Mouse (Mus musculus) C2C12 (cell line): ENCODE data around the gene Smoc1. TPM values are rescaled to one million over a fixed set of nuclear protein-coding genes. Genes with fewer than 3 reads are reported as not detected.

ENCODE experiments used
- H3K27me3 ChIP-seq: one replicate; pipeline ENCODE4 v1.6.1; 2011; ENCODE audit not compliant: control insufficient read depth, insufficient read depth, insufficient read length
- H3K36me3 ChIP-seq: one replicate; pipeline ENCODE4 v1.6.1; 2011; ENCODE audit not compliant: control insufficient read depth, insufficient read depth
- H3K4me3 ChIP-seq: one replicate; pipeline ENCODE4 v1.5.1; 2011; ENCODE audit warnings: mild to moderate bottlenecking, control low read depth; ENCODE audit not compliant: poor library complexity, insufficient read depth, severe bottlenecking
- H3K79me2 ChIP-seq: one replicate; pipeline ENCODE4 v1.6.1; 2011; ENCODE audit not compliant: control insufficient read depth, insufficient read depth
- H3K79me3 ChIP-seq: one replicate; pipeline ENCODE4 v1.6.1; 2011; ENCODE audit warnings: low read depth, control low read depth
- H3ac ChIP-seq: one replicate; pipeline ENCODE3; 2011; ENCODE audit warnings: low read depth; ENCODE audit not compliant: control insufficient read depth, insufficient read length
- CEBPB ChIP-seq: IDR thresholded peaks from one replicate; pipeline ENCODE4 v1.6.1; 2011; ENCODE audit warnings: low read depth, mild to moderate bottlenecking, control low read depth, moderate library complexity
- CTCF ChIP-seq: IDR thresholded peaks from one replicate; pipeline ENCODE4 v1.5.1; 2011; ENCODE audit not compliant: control insufficient read depth, insufficient read depth, insufficient read length
- FOSL1 ChIP-seq: IDR thresholded peaks from one replicate; pipeline ENCODE4 v1.8.0; 2011; ENCODE audit warnings: mild to moderate bottlenecking, low read length; ENCODE audit not compliant: poor library complexity, insufficient read depth, severe bottlenecking
- MAX ChIP-seq: IDR thresholded peaks from one replicate; pipeline ENCODE4 v1.6.1; 2011; ENCODE audit warnings: mild to moderate bottlenecking, control low read depth
- MYOD1 ChIP-seq: IDR thresholded peaks from one replicate; pipeline ENCODE4 v1.6.1; 2011; ENCODE audit warnings: low read depth; ENCODE audit not compliant: control insufficient read depth, insufficient read length
- MYOG ChIP-seq: IDR thresholded peaks from one replicate; pipeline ENCODE4 v1.6.1; 2011; ENCODE audit not compliant: control insufficient read depth, insufficient read length; ENCODE audit errors: extremely low read depth
- USF1 ChIP-seq: IDR thresholded peaks from one replicate; pipeline ENCODE4 v1.6.1; 2011; ENCODE audit warnings: low read depth, mild to moderate bottlenecking, control low read depth, moderate library complexity
- polyA plus RNA-seq: library from polyadenylated mRNA; unstranded; fragments of >200 nt; fragmentation: generic; extraction: Trizol; gene quantifications from one replicate; pipeline ENCODE4 v1.2.1, GENCODE M21; 2012; ENCODE audit warnings: missing spikeins

Smoc1 gene
- polyA plus RNA-seq, 1 experiment: 0.23 TPM

- Histone ChIP-seq H3ac (no peak overlapping the region), H3K79me2 (no peaks in the 10 kb centered on the region), H3K36me3 (no peaks in the 10 kb centered on the region), H3K4me3 (no peak overlapping the region), H3K27me3 (no peaks in the 10 kb centered on the region), H3K79me3 (no peaks in the 10 kb centered on the region)
- TF ChIP-seq CTCF (no peak), CEBPB (no peak), USF1 (peak; percentile 64), MYOG (no peak), FOSL1 (no peak), MAX (no peak), MYOD1 (peak; percentile 25)
Observed at GRCm38 (mm10) chr12:81150917-81151316, 124.3 kb downstream of the Smoc1 start.

DNA sequence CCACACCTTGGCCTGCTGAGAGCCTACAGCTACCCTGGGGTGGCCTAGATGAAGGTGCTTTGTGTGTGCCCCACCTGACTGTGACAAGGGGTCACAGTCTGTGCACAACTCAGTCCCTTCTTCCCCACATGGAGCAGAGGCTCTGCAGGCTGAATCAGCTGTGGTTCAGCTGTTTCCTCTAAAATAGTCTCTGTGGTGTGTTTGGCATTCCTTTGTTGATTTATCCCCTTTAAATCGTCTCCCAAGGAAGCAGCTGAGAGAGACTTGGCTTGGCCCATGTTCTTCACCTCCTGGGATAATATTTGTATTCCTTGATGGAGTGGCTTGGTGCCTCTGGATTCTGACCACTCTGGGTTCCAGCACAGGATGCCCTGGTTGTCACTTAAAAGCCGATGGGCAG, 125.5 kb downstream of the Smoc1 start:
- no peak overlapping the region for H3K4me3 ChIP-seq
- no peaks in the 10 kb centered on the region for H3K79me3 ChIP-seq
- no peaks in the 10 kb centered on the region for H3K79me2 ChIP-seq
- H3K27me3 ChIP-seq: no peaks in the 10 kb centered on the region
- no peak overlapping the region for H3ac ChIP-seq
- TF ChIP-seq MYOD1: peak; percentile 55
- TF ChIP-seq CTCF: no peak
- H3K36me3 ChIP-seq: no peaks in the 10 kb centered on the region

DNA sequence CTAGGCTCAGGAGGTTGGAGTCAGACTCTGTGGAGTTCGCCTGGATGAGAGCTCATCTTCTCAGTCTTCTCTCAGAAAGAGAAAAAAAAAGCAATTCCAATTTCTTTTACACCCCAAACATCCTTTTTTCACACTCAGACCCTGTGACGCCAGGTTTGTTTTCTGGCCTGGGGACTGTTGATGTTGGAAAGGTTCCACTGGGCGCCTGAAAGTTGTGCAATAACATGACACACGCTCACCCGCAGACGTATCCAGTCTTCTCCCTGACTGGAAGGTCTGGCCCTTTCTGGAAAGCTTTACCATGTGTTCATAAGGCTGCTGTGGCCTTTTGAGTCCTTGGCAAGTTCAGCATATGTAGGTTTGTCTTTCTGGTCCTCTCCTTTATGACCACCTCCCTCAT, 129.1 kb downstream of the Smoc1 start:
- Histone ChIP-seq H3K79me2 (no peaks in the 10 kb centered on the region), H3K27me3 (no peaks in the 10 kb centered on the region), H3K79me3 (no peaks in the 10 kb centered on the region), H3K36me3 (no peaks in the 10 kb centered on the region), H3ac (no peak overlapping the region), H3K4me3 (no peak overlapping the region)
- TF ChIP-seq MYOG: no peak
- TF ChIP-seq CTCF: no peak
- peak; percentile 97 for TF ChIP-seq CEBPB

DNA sequence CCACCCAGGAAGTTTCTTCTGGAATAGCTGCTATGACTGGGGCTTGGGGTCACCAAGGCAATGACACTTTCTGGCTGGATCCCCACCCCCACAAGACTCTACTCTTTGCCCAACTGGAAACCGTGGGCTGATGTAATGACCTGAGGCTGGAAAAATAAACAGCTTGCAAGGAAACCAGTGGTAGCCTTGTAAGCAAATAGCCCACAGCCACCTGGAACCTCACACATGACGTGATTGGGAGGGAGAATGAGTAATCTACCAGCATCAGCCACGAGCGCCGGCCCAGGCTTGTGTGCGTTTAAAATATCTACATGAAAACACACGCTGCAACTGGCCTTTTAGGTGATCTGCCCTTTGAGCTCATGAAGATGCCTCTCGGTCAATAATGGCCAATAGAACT, 130.2 kb downstream of the Smoc1 start:
- Histone ChIP-seq H3K4me3 (no peak overlapping the region), H3K79me2 (no peaks in the 10 kb centered on the region), H3K27me3 (no peaks in the 10 kb centered on the region), H3ac (no peak overlapping the region), H3K36me3 (no peaks in the 10 kb centered on the region), H3K79me3 (no peaks in the 10 kb centered on the region)
- TF ChIP-seq CEBPB: no peak
- TF ChIP-seq FOSL1: no peak
- TF ChIP-seq MAX: no peak
- no peak for TF ChIP-seq MYOD1
- no peak for TF ChIP-seq CTCF
- no peak for TF ChIP-seq USF1
- TF ChIP-seq MYOG: no peak

DNA sequence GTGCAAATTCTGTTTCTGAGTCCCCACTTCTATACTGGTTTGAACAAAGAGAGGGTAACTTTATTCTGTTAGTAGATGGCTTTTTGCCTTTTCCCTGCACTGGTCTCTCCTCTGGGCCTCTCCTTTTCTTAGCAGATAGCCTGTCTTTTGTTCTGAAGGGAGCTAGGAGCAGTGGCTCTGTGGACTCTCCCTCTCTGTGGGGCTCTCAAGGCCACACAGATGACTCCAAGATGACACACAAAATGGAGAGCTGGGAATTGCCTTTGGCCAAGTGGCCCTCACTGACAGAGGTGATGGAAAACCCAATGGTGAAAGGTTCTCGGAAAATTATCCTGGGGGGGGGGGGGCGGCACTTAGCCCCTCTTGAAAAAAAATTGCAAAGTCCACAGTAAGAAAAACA, 133.3 kb downstream of the Smoc1 start:
- no peaks in the 10 kb centered on the region for H3K79me2 ChIP-seq
- H3K36me3 ChIP-seq: no peaks in the 10 kb centered on the region
- no peak overlapping the region for H3K4me3 ChIP-seq
- no peak for TF ChIP-seq CTCF
- TF ChIP-seq USF1: no peak
- no peak for TF ChIP-seq CEBPB
- no peak for TF ChIP-seq FOSL1
- no peak for TF ChIP-seq MAX
- no peak for TF ChIP-seq MYOG
- no peak for TF ChIP-seq MYOD1
- no peak overlapping the region for H3ac ChIP-seq
- H3K27me3 ChIP-seq: no peaks in the 10 kb centered on the region
- no peaks in the 10 kb centered on the region for H3K79me3 ChIP-seq

DNA sequence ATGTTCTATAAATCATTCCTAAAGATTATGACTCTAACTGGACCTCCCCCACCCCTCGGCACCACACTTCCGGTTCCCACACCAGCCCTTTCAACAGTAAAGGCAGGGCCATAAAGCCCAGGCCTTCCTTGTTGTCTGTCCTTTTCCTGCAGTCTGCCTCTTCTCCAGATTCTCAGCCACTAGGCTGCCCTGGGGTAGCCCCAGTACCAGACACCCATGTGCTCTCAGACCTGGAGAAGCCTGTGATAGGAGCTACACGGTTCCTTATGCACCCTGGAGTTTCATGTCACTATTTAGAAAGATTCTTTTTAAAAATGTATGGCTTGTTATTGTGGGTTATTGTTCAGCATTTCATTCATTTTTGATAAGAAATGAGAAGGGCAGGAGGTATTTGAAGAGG, 133.8 kb downstream of the Smoc1 start:
- Histone ChIP-seq H3K4me3 (no peak overlapping the region), H3ac (no peak overlapping the region), H3K27me3 (no peaks in the 10 kb centered on the region), H3K79me3 (no peaks in the 10 kb centered on the region), H3K79me2 (no peaks in the 10 kb centered on the region), H3K36me3 (no peaks in the 10 kb centered on the region)
- TF ChIP-seq FOSL1 (no peak), CEBPB (no peak), USF1 (no peak)
